Mouse (Mus musculus) T-helper 17 cell (primary cell): ENCODE measurements around the gene Synj1.

Experiments used
- in situ Hi-C, 2 experiments: fragments of 300-600 bp; cut with MboI, MseI; formaldehyde crosslinking; loops; 1 replicate in 1 of 2; 2 replicates in 1 of 2; pipeline ENCODE4 v1.15.1; 2025; ENCODE audit warnings: high pct_unique_total_duplicates in 2 of 2

Gene Synj1

GRCm38 (mm10) chr16:91015761-91016160 is 4.7 kb upstream of the Synj1 start:
- in situ Hi-C loops: loop anchor here in 1 of 2 experiments (5.0 to 10.0 kb wide), 2 partner anchors 529 to 657 kb away; partner anchors contain the start of gene Ifngr2

GRCm38 (mm10) chr16:91011847-91012246 is 739 bp upstream of the Synj1 start:
- in situ Hi-C loops: loop anchor here (5.0 to 10.0 kb wide), 3 partner anchors 60 to 533 kb away; partner anchors contain the start of genes Cfap298 (in 1 of the 2) and Ifngr2 (in 1 of the 2)

GRCm38 (mm10) chr16:91010581-91011020 is 507 bp downstream of the Synj1 start:
- in situ Hi-C loops: loop anchor here (5.0 to 10.0 kb wide), 3 partner anchors 62 to 534 kb away; partner anchors contain the start of genes Cfap298 (in 1 of the 2) and Ifngr2 (in 1 of the 2)

GRCm38 (mm10) chr16:91009942-91010529 is 1.1 kb downstream of the Synj1 start:
- in situ Hi-C loops: loop anchor here (5.0 to 10.0 kb wide), 3 partner anchors 62 to 535 kb away; partner anchors contain the start of genes Cfap298 (in 1 of the 2) and Ifngr2 (in 1 of the 2)

- in situ Hi-C loops: no loop called here
Measured at GRCm38 (mm10) chr16:91004915-91005538, 6.1 kb downstream of the Synj1 start.

- in situ Hi-C loops: no loop called here
Measured at GRCm38 (mm10) chr16:91001098-91001497, 10.0 kb downstream of the Synj1 start.

- in situ Hi-C loops: no loop called here
Measured at GRCm38 (mm10) chr16:90999827-91000226, 11.3 kb downstream of the Synj1 start.

- in situ Hi-C loops: no loop called here
Measured at GRCm38 (mm10) chr16:90997822-90998221, 13.3 kb downstream of the Synj1 start.

GRCm38 (mm10) chr16:90996327-90997243 is 14.5 kb downstream of the Synj1 start:
- in situ Hi-C loops: no loop called here

GRCm38 (mm10) chr16:90995498-90995897 is 15.6 kb downstream of the Synj1 start:
- in situ Hi-C loops: no loop called here

GRCm38 (mm10) chr16:90995023-90995422 is 16.1 kb downstream of the Synj1 start:
- in situ Hi-C loops: no loop called here

GRCm38 (mm10) chr16:90989162-90989561 is 21.9 kb downstream of the Synj1 start:
- in situ Hi-C loops: no loop called here

- in situ Hi-C loops: no loop called here
Measured at GRCm38 (mm10) chr16:90988665-90989064, 22.4 kb downstream of the Synj1 start.

GRCm38 (mm10) chr16:90988039-90988438 is 23.1 kb downstream of the Synj1 start:
- in situ Hi-C loops: no loop called here

- in situ Hi-C loops: no loop called here
Measured at GRCm38 (mm10) chr16:90971004-90971403, 40.1 kb downstream of the Synj1 start.

GRCm38 (mm10) chr16:90966241-90966640 is 44.9 kb downstream of the Synj1 start:
- in situ Hi-C loops: loop anchor here in 1 of 2 experiments (10.0 kb wide), 1 partner anchor 561 kb away; no protein-coding TSS in a partner anchor

GRCm38 (mm10) chr16:90964302-90964701 is 46.8 kb downstream of the Synj1 start:
- in situ Hi-C loops: loop anchor here in 1 of 2 experiments (10.0 kb wide), 1 partner anchor 560 kb away; no protein-coding TSS in a partner anchor

GRCm38 (mm10) chr16:90963866-90964265 is 47.2 kb downstream of the Synj1 start:
- in situ Hi-C loops: loop anchor here in 1 of 2 experiments (10.0 kb wide), 1 partner anchor 559 kb away; no protein-coding TSS in a partner anchor

GRCm38 (mm10) chr16:90963231-90963630 is 47.9 kb downstream of the Synj1 start:
- in situ Hi-C loops: loop anchor here in 1 of 2 experiments (10.0 kb wide), 1 partner anchor 558 kb away; no protein-coding TSS in a partner anchor

- in situ Hi-C loops: no loop called here
Measured at GRCm38 (mm10) chr16:90958301-90959085, 52.6 kb downstream of the Synj1 start.

GRCm38 (mm10) chr16:90955494-90955893 is 55.6 kb downstream of the Synj1 start:
- in situ Hi-C loops: no loop called here
